Mouse (Mus musculus) c-Kit-negative CD71-positive TER-119-positive erythroid progenitor cells, embryonic 14.5 days (primary cell): ENCODE results near the gene Golgb1.

Experiments
- DNase-seq: peaks from one replicate; pipeline ENCODE4 v3.0.0-alpha.2; 2013; ENCODE audit warnings: low read depth, low spot score

The Golgb1 gene

GRCm38 (mm10) chr16:36943591-36943990, 68.7 kb downstream of the Golgb1 start:
- no peak for DNase-seq

DNA sequence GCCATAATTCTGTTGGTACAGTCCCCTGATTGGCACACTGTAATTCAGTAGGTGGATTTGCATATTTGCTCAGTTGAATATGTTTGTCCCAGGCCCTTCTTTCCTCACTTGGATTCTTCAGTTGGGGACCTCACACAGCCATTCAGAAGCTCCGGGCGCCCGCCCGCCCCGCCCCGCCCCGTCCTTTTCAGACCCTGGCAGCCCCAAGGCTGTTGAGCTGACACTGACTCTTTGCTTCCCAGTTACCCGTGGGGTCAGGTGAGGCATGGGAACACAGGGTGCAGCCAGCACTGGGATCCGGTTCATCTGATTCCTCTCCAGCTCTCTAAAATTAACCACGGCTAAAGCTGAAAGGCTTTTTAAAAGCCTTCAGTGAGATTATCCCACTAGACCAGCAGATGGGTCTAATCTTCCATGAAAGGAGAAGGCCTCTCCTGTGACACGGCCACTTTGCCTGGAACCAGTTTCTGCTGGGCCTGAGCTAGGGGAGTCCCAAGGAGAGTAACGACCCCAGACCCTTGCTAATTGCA, 70.0 kb downstream of the Golgb1 start:
- no peak for DNase-seq

DNA sequence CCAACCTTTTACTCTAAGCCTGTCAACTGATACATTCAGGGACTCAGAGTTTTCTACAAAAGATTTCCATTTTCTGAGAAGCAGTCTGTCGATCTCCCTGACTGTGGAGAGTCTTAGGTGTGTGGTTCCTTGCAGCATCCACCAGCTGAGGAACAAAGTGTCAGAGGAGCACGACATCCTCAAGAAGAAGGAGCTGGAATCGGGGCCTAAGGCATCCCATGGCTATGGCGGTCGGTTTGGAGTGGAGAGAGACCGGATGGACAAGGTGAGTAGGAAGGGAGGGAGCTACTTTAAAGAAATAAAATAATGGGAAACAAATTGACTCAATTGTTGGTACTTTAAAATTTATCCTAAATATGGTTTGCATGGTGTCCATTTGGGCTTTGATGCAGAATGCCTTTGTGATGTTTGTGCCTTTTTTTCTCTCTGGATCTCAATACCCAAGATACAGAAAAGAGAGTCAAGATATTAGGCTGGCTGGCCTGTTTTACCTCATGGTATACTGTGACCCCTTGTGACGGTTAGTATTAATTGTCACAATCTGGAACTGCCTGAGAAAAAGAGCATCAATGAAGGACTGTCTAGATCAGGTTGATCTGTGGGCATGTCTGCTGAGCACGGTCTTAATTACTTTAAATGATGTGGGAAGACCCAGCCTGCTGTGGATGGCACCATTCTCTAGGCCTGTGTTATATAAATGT, 71.7 kb downstream of the Golgb1 start:
- DNase-seq = no peak

DNA sequence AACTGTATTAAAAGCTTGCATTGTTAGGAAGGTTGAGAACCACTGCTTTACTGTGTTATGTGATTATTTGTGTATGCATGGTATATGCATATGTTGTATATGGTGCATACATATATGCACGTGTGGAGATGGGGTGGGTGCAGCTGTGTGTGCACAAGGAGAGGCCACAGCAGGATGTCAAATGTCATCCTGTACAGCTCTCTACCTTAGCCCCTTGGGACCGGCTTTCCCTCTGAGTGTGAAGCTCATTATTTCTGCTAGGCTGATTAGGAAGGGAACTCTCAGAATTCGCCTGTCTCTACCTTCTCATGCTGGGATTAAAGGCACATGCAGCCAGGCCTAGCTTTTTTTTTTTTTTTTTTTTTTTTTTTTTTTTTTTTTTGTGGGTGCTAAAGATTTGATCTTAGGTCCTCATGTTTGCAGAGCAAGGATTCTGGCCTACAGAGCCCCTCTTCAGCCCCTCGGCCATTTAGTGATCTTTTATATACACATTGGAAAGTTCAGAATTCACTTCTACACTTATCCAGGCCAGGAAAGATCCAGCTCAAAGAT, 72.8 kb downstream of the Golgb1 start:
- DNase-seq = no peak

DNA sequence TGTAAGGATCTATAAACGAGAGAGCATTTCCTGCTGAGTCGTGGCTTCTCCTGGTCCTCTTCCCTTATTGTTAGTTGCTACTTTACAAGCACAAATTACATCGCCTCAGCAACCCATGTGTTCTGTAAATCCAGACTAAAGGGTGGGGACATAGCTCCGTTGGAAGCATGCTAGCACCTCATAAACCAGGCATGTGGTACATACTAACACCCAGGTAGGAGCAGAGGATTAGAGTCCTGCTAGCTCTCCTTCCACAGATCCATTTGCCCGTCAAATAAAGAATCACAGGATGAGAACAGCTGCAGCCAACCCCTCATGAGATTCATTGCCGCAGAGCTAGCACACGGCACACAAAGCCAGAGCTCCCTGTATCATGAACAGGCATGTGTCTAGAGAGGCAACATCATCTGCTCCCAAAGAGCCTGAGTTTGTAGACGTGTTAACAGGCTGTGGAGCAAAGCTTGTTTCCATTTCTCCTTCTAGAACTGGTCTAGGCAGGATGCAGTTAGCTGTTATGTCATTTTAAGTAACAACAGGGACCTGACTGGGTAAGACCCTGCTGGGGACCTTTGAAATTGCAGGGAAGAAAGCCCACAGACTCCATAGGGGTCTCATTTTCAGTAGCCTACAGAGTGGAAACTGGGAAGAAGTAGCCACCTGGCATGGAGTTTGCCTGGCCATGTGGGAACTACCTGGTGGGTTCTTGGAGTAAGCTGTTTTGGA, 74.8 kb downstream of the Golgb1 start:
- DNase-seq = no peak

GRCm38 (mm10) chr16:36951029-36951428, 76.1 kb downstream of the Golgb1 start:
- no peak for DNase-seq

GRCm38 (mm10) chr16:36955106-36955505, 80.2 kb downstream of the Golgb1 start:
- no peak for DNase-seq

DNA sequence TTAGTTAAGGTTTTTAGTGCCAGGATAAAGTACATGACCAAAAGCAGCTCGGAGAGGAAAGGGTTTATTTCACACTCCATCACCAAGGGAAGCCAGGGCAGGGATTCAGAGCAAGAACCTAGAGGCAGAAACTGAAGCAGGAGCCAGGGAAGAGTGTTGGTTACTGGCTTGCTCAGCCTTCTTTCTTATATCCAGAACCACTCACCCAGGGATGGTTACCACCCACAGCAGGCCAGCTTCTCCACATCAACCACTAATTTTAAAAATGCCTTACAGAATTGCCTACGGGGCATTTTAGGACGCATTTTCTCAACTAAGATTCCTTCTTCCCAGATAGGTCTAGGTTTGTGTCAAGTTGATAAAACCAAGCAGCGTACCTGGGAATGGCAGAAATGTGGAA, 88.5 kb downstream of the Golgb1 start:
- DNase-seq = no peak

DNA sequence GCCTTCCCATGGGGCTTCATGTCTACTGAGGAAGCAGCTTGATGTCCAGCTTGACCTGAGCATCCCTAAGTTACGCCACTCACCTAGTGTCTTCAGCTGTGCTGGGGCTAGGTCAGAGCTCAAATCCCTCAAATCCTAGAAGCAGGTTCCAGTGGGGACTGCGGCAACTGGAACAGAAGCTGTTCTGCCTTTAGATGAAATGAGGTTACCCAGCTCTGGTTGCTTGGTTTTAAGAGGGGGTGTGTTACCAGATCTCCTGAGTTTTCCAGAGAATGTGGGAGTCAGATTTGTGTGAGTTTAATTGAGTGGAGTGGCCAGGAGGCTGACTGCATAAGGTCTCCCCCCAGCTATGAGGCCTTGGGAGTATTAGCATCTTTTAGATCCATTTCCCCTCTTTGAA, 104.2 kb downstream of the Golgb1 start:
- DNase-seq = no peak
